Mouse (Mus musculus) frontal cortex, postnatal 25 days (tissue): ENCODE measurements around the gene Lnx2.

Experiments
- DNase-seq, 2 experiments: peaks; one replicate each; pipeline ENCODE4 v3.0.0; 2022; ENCODE audit warnings: low spot score in 2 of 2

Gene Lnx2

GRCm38 (mm10) chr5:147051500-147052308, 24.7 kb downstream of the Lnx2 start:
- DNase-seq: no peak

- DNase-seq: no peak
Observed at GRCm38 (mm10) chr5:147050816-147051499, 25.4 kb downstream of the Lnx2 start.

GRCm38 (mm10) chr5:147049544-147050209, 26.7 kb downstream of the Lnx2 start:
- no peak for DNase-seq

- no peak for DNase-seq
Observed at GRCm38 (mm10) chr5:147045929-147046328, 30.5 kb downstream of the Lnx2 start.

GRCm38 (mm10) chr5:147045311-147045710, 31.1 kb downstream of the Lnx2 start:
- DNase-seq: no peak

GRCm38 (mm10) chr5:147043240-147043844, 33.0 kb downstream of the Lnx2 start:
- DNase-seq: no peak

GRCm38 (mm10) chr5:147041965-147042937, 34.1 kb downstream of the Lnx2 start:
- DNase-seq: no peak

GRCm38 (mm10) chr5:147039394-147039793, 37.0 kb downstream of the Lnx2 start:
- no peak for DNase-seq

- DNase-seq: no peak
Observed at GRCm38 (mm10) chr5:147037601-147038000, 38.8 kb downstream of the Lnx2 start.

GRCm38 (mm10) chr5:147036661-147037060, 39.7 kb downstream of the Lnx2 start:
- no peak for DNase-seq

GRCm38 (mm10) chr5:147036028-147036427, 40.4 kb downstream of the Lnx2 start:
- no peak for DNase-seq

GRCm38 (mm10) chr5:147035301-147035700, 41.1 kb downstream of the Lnx2 start:
- DNase-seq: no peak

GRCm38 (mm10) chr5:147034283-147034682, 42.1 kb downstream of the Lnx2 start:
- no peak for DNase-seq

GRCm38 (mm10) chr5:147033155-147033554, 43.2 kb downstream of the Lnx2 start:
- no peak for DNase-seq

GRCm38 (mm10) chr5:147031281-147031680, 45.1 kb downstream of the Lnx2 start:
- DNase-seq: no peak

GRCm38 (mm10) chr5:147024331-147025034, 51.9 kb downstream of the Lnx2 start:
- DNase-seq: no peak

- DNase-seq: no peak
Observed at GRCm38 (mm10) chr5:147023245-147023970, 53.0 kb downstream of the Lnx2 start.

- no peak for DNase-seq
Observed at GRCm38 (mm10) chr5:147021546-147022265, 54.7 kb downstream of the Lnx2 start.

GRCm38 (mm10) chr5:147020579-147020978, 55.8 kb downstream of the Lnx2 start:
- DNase-seq: no peak
